Mouse (Mus musculus): ENCODE results near the gene Mars2. TPM values are rescaled to one million over a fixed set of nuclear protein-coding genes. Genes with fewer than 3 reads are reported as not detected.

Mars2 gene
- 1 to 10 TPM; 8.3 to 9.0 (median 8.6) TPM for total RNA-seq (2022)

- DNase-seq (ENCODE audit: low spot score in 2 of 2) = peak; percentile 89 to 94
Observed at GRCm38 (mm10) chr1:55236890-55237642, at the start of gene Mars2. Gene Mars2 (plus strand): TSS chr1:55237177.

- DNase-seq (ENCODE audit: low spot score in 2 of 2) = no peak
Observed at GRCm38 (mm10) chr1:55192015-55192414, 45.0 kb upstream of the Mars2 start.

GRCm38 (mm10) chr1:55192824-55193223 lies 44.2 kb upstream of the Mars2 start:
- DNase-seq (ENCODE audit: low spot score in 2 of 2) = no peak

GRCm38 (mm10) chr1:55193316-55193715 lies 43.7 kb upstream of the Mars2 start:
- DNase-seq (ENCODE audit: low spot score in 2 of 2) = no peak

GRCm38 (mm10) chr1:55194064-55194915 lies 42.7 kb upstream of the Mars2 start:
- DNase-seq (ENCODE audit: low spot score in 2 of 2) = no peak

GRCm38 (mm10) chr1:55195021-55195420 lies 42.0 kb upstream of the Mars2 start:
- no peak for DNase-seq (ENCODE audit: low spot score in 2 of 2)

- no peak for DNase-seq (ENCODE audit: low spot score in 2 of 2)
Observed at GRCm38 (mm10) chr1:55196327-55197003, 40.5 kb upstream of the Mars2 start.

GRCm38 (mm10) chr1:55198719-55199118 lies 38.3 kb upstream of the Mars2 start:
- no peak for DNase-seq (ENCODE audit: low spot score in 2 of 2)

- DNase-seq (ENCODE audit: low spot score in 2 of 2) = peak; percentile 30 to 34
Observed at GRCm38 (mm10) chr1:55201850-55202752, 34.9 kb upstream of the Mars2 start.

GRCm38 (mm10) chr1:55205808-55206327 lies 31.1 kb upstream of the Mars2 start:
- no peak for DNase-seq (ENCODE audit: low spot score in 2 of 2)

GRCm38 (mm10) chr1:55207561-55207960 lies 29.4 kb upstream of the Mars2 start:
- no peak for DNase-seq (ENCODE audit: low spot score in 2 of 2)

- DNase-seq (ENCODE audit: low spot score in 2 of 2) = no peak
Observed at GRCm38 (mm10) chr1:55208500-55209140, 28.4 kb upstream of the Mars2 start.

GRCm38 (mm10) chr1:55210202-55210965 lies 26.6 kb upstream of the Mars2 start:
- DNase-seq (ENCODE audit: low spot score in 2 of 2) = no peak

- no peak for DNase-seq (ENCODE audit: low spot score in 2 of 2)
Observed at GRCm38 (mm10) chr1:55211081-55211480, 25.9 kb upstream of the Mars2 start.

- DNase-seq (ENCODE audit: low spot score in 2 of 2) = no peak
Observed at GRCm38 (mm10) chr1:55212771-55213170, 24.2 kb upstream of the Mars2 start.

- no peak for DNase-seq (ENCODE audit: low spot score in 2 of 2)
Observed at GRCm38 (mm10) chr1:55213475-55213874, 23.5 kb upstream of the Mars2 start.

- no peak for DNase-seq (ENCODE audit: low spot score in 2 of 2)
Observed at GRCm38 (mm10) chr1:55213936-55214335, 23.0 kb upstream of the Mars2 start.

- no peak for DNase-seq (ENCODE audit: low spot score in 2 of 2)
Observed at GRCm38 (mm10) chr1:55215185-55215813, 21.7 kb upstream of the Mars2 start.

- DNase-seq (ENCODE audit: low spot score in 2 of 2) = no peak
Observed at GRCm38 (mm10) chr1:55217191-55217590, 19.8 kb upstream of the Mars2 start.
